8 mouse cellular contexts compared by ENCODE assay signal in genomic region chr3:62159031-62159430, GRCm38 (mm10).
DNase-seq lines count a peak whose midpoint lies in the region; ATAC-seq lines count a peak whose summit lies in the region.

No protein-coding gene starts in this region.

- H3K4me3 ChIP-seq in embryonic facial prominence, embryonic 15.5 days (replicated peaks) = no peak overlapping the region
- H3K4me3 ChIP-seq in stomach, embryonic 16.5 days (replicated peaks; ENCODE audit: low read length) = no peak overlapping the region

- no peaks in the 10 kb centered on the region for H3K27me3 ChIP-seq in embryonic facial prominence, embryonic 15.5 days
- no peaks in the 10 kb centered on the region for H3K27me3 ChIP-seq in stomach, embryonic 16.5 days (ENCODE audit: control insufficient read depth, insufficient read depth, low read length)

- ATAC-seq in embryonic facial prominence, embryonic 15.5 days (ENCODE audit: insufficient number of reproducible peaks, low FRiP score, low TSS enrichment, low read depth) = peak; percentile 99
- peak; percentile 100 for ATAC-seq in stomach, embryonic 16.5 days (ENCODE audit: insufficient read depth, low FRiP score)

- intact Hi-C loops in heart, postnatal 36 days (cut with DNase I) = no loop called here
- intact Hi-C loops in left cerebral cortex, postnatal 25 days (cut with DNase I) = no loop called here

- no peak overlapping the region for H3K9ac ChIP-seq in embryonic facial prominence, embryonic 15.5 days
- no peak overlapping the region for H3K9ac ChIP-seq in stomach, embryonic 16.5 days (ENCODE audit: low read length)

- no peak overlapping the region for H3K27ac ChIP-seq in embryonic facial prominence, embryonic 15.5 days (replicated peaks)
- no peak overlapping the region for H3K27ac ChIP-seq in stomach, embryonic 16.5 days (ENCODE audit: low read length)

- no peaks in the 10 kb centered on the region for H3K4me1 ChIP-seq in embryonic facial prominence, embryonic 15.5 days
- H3K4me1 ChIP-seq in stomach, embryonic 16.5 days (ENCODE audit: control insufficient read depth, insufficient read depth, low read length) = no peaks in the 10 kb centered on the region

- 52% methylated on average over 22 of the region's 22 CpGs for WGBS in embryonic facial prominence, embryonic 15.5 days
- WGBS in stomach, embryonic 16.5 days = 55% methylated on average over 22 of the region's 22 CpGs

- H3K9me3 ChIP-seq in embryonic facial prominence, embryonic 15.5 days (replicated peaks) = peaks cover 16% of the 10 kb centered on the region
- peaks cover 10% of the 10 kb centered on the region for H3K9me3 ChIP-seq in stomach, embryonic 16.5 days (replicated peaks; ENCODE audit: control insufficient read depth, low read length)

- DNase-seq in kidney, adult 9 months = peak; percentile 19
- no peak for DNase-seq in kidney, adult 11 months
- DNase-seq in adrenal gland, postnatal 25 days = peak; percentile 55
- DNase-seq in heart, postnatal 36 days = peak; percentile 4 to 44
- DNase-seq in left cerebral cortex, postnatal 25 days (ENCODE audit: low spot score in 2 of 2) = peak; percentile 26 to 51
- peak; percentile 96 for DNase-seq in mesoderm, embryonic 11.5 days (ENCODE audit: low read depth, low spot score)

- H3K4me2 ChIP-seq in embryonic facial prominence, embryonic 15.5 days (replicated peaks) = no peak overlapping the region
- H3K4me2 ChIP-seq in stomach, embryonic 16.5 days (ENCODE audit: low read depth, low read length) = no peak overlapping the region

- no peaks in the 10 kb centered on the region for H3K36me3 ChIP-seq in embryonic facial prominence, embryonic 15.5 days
- no peaks in the 10 kb centered on the region for H3K36me3 ChIP-seq in stomach, embryonic 16.5 days (ENCODE audit: control insufficient read depth, insufficient read depth, low read length)
